In genomic region chr3:28369698-28370097, GRCm38 (mm10) we compare ENCODE assay signal across 16 mouse cellular contexts.
DNase-seq lines count a peak whose midpoint lies in the region; ATAC-seq and TF ChIP-seq lines count a peak whose summit lies in the region.
"Had no signal": no experiment of that assay in that cellular context is flagged by ENCODE, and none has a peak within 500 bp of the region (broad histone marks: within the 10 kb centered on the region; RNA-seq: fewer than 3 reads in every experiment).

No protein-coding gene starts in this region.

- H3K9me3 ChIP-seq in heart, embryonic 12.5 days (replicated peaks) = no peaks in the 10 kb centered on the region
- no peaks in the 10 kb centered on the region for H3K9me3 ChIP-seq in forebrain, embryonic 14.5 days (replicated peaks; ENCODE audit: control insufficient read depth, low read length)
- H3K9me3 ChIP-seq: forebrain, embryonic 10.5 days; heart, embryonic 13.5 days; liver, embryonic 12.5 days; neural tube, embryonic 15.5 days had no signal

- no peaks in the 10 kb centered on the region for H3K79me2 ChIP-seq in heart, adult 2 months (replicated peaks; ENCODE audit: control insufficient read depth, insufficient read depth, low read length)

- 36% methylated on average over 5 of the region's 5 CpGs for WGBS in heart, adult 2 months
- WGBS in heart, embryonic 12.5 days = 55% methylated on average over 5 of the region's 5 CpGs
- 85% methylated on average over 5 of the region's 5 CpGs for WGBS in forebrain, embryonic 14.5 days

- H3K4me1 ChIP-seq in heart, adult 2 months (ENCODE audit: control insufficient read depth, insufficient read depth, low read length) = peaks cover 6% of the 10 kb centered on the region
- peaks cover 3% of the 10 kb centered on the region; the same call in 1 of the 2 replicates for H3K4me1 ChIP-seq in heart, embryonic 12.5 days (replicated peaks)
- no peaks in the 10 kb centered on the region for H3K4me1 ChIP-seq in forebrain, embryonic 14.5 days (ENCODE audit: control insufficient read depth, insufficient read depth, low read length)
- H3K4me1 ChIP-seq: forebrain, embryonic 10.5 days had no signal

- DNase-seq in adrenal gland, adult (ENCODE audit: inconsistent age in 2 of 2, low spot score in 1 of 2) = peak; percentile 30 to 40
- no peak for DNase-seq in adrenal gland, adult 8-10 months
- DNase-seq in heart, adult 2 months = peak; percentile 51 to 70
- peak; percentile 52 to 55 for DNase-seq in gastrocnemius, adult 8-10 months (ENCODE audit: low spot score in 2 of 2)
- DNase-seq in forebrain, embryonic 14.5 days (ENCODE audit: low spot score) = no peak
- DNase-seq in thymus, adult 18-20 months = no peak
- DNase-seq: spleen, adult 18-20 months had no signal

- H3K27me3 ChIP-seq in heart, adult 2 months (ENCODE audit: control insufficient read depth, insufficient read depth, low read length) = no peaks in the 10 kb centered on the region
- no peaks in the 10 kb centered on the region for H3K27me3 ChIP-seq in heart, embryonic 12.5 days (replicated peaks)
- no peaks in the 10 kb centered on the region for H3K27me3 ChIP-seq in forebrain, embryonic 14.5 days (replicated peaks; ENCODE audit: control insufficient read depth, insufficient read depth, low read length)
- H3K27me3 ChIP-seq: heart, embryonic 13.5 days; liver, embryonic 12.5 days; neural tube, embryonic 15.5 days had no signal

- H3K27ac ChIP-seq in heart, adult 2 months = peak overlapping the region; percentile 41
- no peak overlapping the region for H3K27ac ChIP-seq in heart, embryonic 12.5 days (ENCODE audit: poor library complexity, severe bottlenecking)
- no peak overlapping the region for H3K27ac ChIP-seq in forebrain, embryonic 14.5 days (ENCODE audit: low read depth, low read length)
- H3K27ac ChIP-seq: forebrain, embryonic 10.5 days; heart, embryonic 13.5 days; hindbrain, postnatal 0 days; kidney, postnatal 0 days; liver, embryonic 12.5 days; macrophage; neural tube, embryonic 15.5 days had no signal

- TF ChIP-seq EP300 in heart, adult 2 months (IDR thresholded peaks at IDR 0.05; ENCODE audit: insufficient read depth, low read depth, low read length) = peak; percentile 81

- H3K4me2 ChIP-seq in heart, embryonic 12.5 days = no peak overlapping the region
- no peak overlapping the region for H3K4me2 ChIP-seq in forebrain, embryonic 14.5 days (ENCODE audit: low read length)
- H3K4me2 ChIP-seq: heart, embryonic 13.5 days; liver, embryonic 12.5 days; neural tube, embryonic 15.5 days had no signal

- 0 out of 2 replicates have a peak, but pooled peaks have one; percentile 14 for TF ChIP-seq POLR2A in heart, adult 2 months (IDR thresholded peaks at IDR 0.05; ENCODE audit: insufficient read depth, low read depth, low read length)

- no peak overlapping the region for H3K9ac ChIP-seq in heart, adult 2 months (ENCODE audit: low read depth, low read length)
- H3K9ac ChIP-seq in heart, embryonic 12.5 days = no peak overlapping the region
- H3K9ac ChIP-seq in forebrain, embryonic 14.5 days (ENCODE audit: low read length) = no peak overlapping the region
- H3K9ac ChIP-seq: heart, embryonic 13.5 days; liver, embryonic 12.5 days; neural tube, embryonic 15.5 days had no signal

- TF ChIP-seq CTCF in heart, adult 2 months (IDR thresholded peaks at IDR 0.05) = no peak

- H3K4me3 ChIP-seq in heart, adult 2 months = no peak overlapping the region
- no peak overlapping the region for H3K4me3 ChIP-seq in heart, embryonic 12.5 days
- no peak overlapping the region for H3K4me3 ChIP-seq in forebrain, embryonic 14.5 days (ENCODE audit: low read depth, low read length)
- H3K4me3 ChIP-seq: forebrain, embryonic 10.5 days; heart, embryonic 13.5 days; liver, embryonic 12.5 days; neural tube, embryonic 15.5 days had no signal

- H3K36me3 ChIP-seq in heart, adult 2 months (ENCODE audit: control insufficient read depth, insufficient read depth, low read length) = peaks cover 6% of the 10 kb centered on the region
- H3K36me3 ChIP-seq in heart, embryonic 12.5 days = no peaks in the 10 kb centered on the region
- no peaks in the 10 kb centered on the region for H3K36me3 ChIP-seq in forebrain, embryonic 14.5 days (ENCODE audit: control insufficient read depth, insufficient read depth, low read length)
- H3K36me3 ChIP-seq: forebrain, embryonic 10.5 days; heart, embryonic 13.5 days; liver, embryonic 12.5 days; neural tube, embryonic 15.5 days had no signal

- intact Hi-C loops in heart, adult 2 months (cut with DNase I) = loop anchor here (5.0 to 10.0 kb wide), 2 partner anchors 38 to 65 kb away; no protein-coding TSS in a partner anchor

- ATAC-seq in heart, embryonic 12.5 days (ENCODE audit: insufficient number of reproducible peaks, low FRiP score) = no peak
- ATAC-seq in megakaryocyte progenitor cell, adult 5-6 weeks (replicated peaks; ENCODE audit: poor library complexity) = peak; percentile 39; the same call in 1 of the 2 replicates
- no peak for ATAC-seq in forebrain, embryonic 14.5 days
- ATAC-seq: hindbrain, postnatal 0 days; liver, embryonic 12.5 days had no signal

Comparison
In these comparisons a context has a peak if more than half of its experiments do, and no peak if none do; other contexts are left out.
1. DNase-seq: peak in adrenal gland, adult (2 of 2), heart, adult 2 months (2 of 2) and gastrocnemius, adult 8-10 months (2 of 2); none in adrenal gland, adult 8-10 months (single experiment), forebrain, embryonic 14.5 days (single experiment) and thymus, adult 18-20 months (0 of 2).